Mouse (Mus musculus) liver, postnatal 0 days (tissue): Measurements from ENCODE around the gene Il13. TPM values are rescaled to one million over a fixed set of nuclear protein-coding genes. Genes with fewer than 3 reads are reported as not detected.

Source experiments
- ATAC-seq: fragments of 200-750 bp; cut with Nextera tagmentation; 2 replicates; pipeline ENCODE4 v1.8.0; 2017; ENCODE audit warnings: mild to moderate bottlenecking, moderate library complexity
- DNase-seq: peaks from one replicate; pipeline ENCODE4 v3.0.0-alpha.2; 2016
- H3K27ac ChIP-seq: fragments of 300-500 bp; sonication (generic); 2 replicates; pipeline ENCODE4 v1.5.1; 2014; ENCODE audit warnings: antibody characterized with exemption, moderate library complexity, mild to moderate bottlenecking, low read depth
- H3K27me3 ChIP-seq: fragments of 300-500 bp; sonication (generic); 2 replicates; pipeline ENCODE4 v1.6.1; 2014; ENCODE audit warnings: low read length, control low read depth, mixed read lengths; ENCODE audit not compliant: insufficient read depth
- H3K36me3 ChIP-seq: fragments of 300-500 bp; sonication (generic); replicated peaks from 2 replicates; pipeline ENCODE4 v1.6.1; 2014; ENCODE audit warnings: mild to moderate bottlenecking, control low read depth, low read length, moderate library complexity, mixed read lengths; ENCODE audit not compliant: insufficient read depth
- H3K4me1 ChIP-seq: fragments of 300-500 bp; sonication (generic); 2 replicates; pipeline ENCODE4 v1.6.1; 2014; ENCODE audit warnings: antibody characterized with exemption, mild to moderate bottlenecking, control low read depth; ENCODE audit not compliant: insufficient read depth
- H3K4me2 ChIP-seq: fragments of 300-500 bp; sonication (generic); 2 replicates; pipeline ENCODE4 v1.6.1; 2014; ENCODE audit warnings: low read depth, mild to moderate bottlenecking, low read length, moderate library complexity, mixed read lengths
- H3K4me3 ChIP-seq: fragments of 300-500 bp; sonication (generic); 2 replicates; pipeline ENCODE4 v1.5.1; 2014; ENCODE audit warnings: low read depth, low read length
- H3K9ac ChIP-seq: fragments of 300-500 bp; sonication (generic); replicated peaks from 2 replicates; pipeline ENCODE4 v1.6.1; 2014; ENCODE audit warnings: mild to moderate bottlenecking, moderate library complexity
- H3K9me3 ChIP-seq: fragments of 300-500 bp; sonication (generic); 2 replicates; pipeline ENCODE4 v1.6.1; 2016; ENCODE audit warnings: mild to moderate bottlenecking, control low read depth, low read length, mixed read lengths
- CTCF ChIP-seq: sonication (generic); IDR thresholded peaks from 2 replicates; pipeline ENCODE4 v1.5.1; 2016; ENCODE audit warnings: antibody characterized with exemption, low read depth
- EP300 ChIP-seq: IDR thresholded peaks from 2 replicates; pipeline ENCODE4 v1.6.1; 2016; ENCODE audit warnings: antibody characterized with exemption, low read depth, mild to moderate bottlenecking
- WGBS: fragments of 180-500 bp; shearing (Covaris S2); extraction: QIAGEN DNeasy Blood & Tissue Kit; methylation state at CpG from one replicate; pipeline ENCODE4 v1.1.7; 2014; ENCODE audit not compliant: insufficient replicate concordance; 5-methylcytosine and 5-hydroxymethylcytosine counted together
- polyA plus RNA-seq: library from polyadenylated mRNA; unstranded; fragments of >200 nt; fragmentation: Nextera tagmentation; extraction: Ambion mirVana; gene quantifications from 2 replicates; pipeline ENCODE4 v1.2.1, GENCODE M21; 2015

Il13 gene
- polyA plus RNA-seq, 1 experiment from 2014 or later, result not detected

GRCm38 (mm10) chr11:53664091-53664490 lies 29.6 kb upstream of the Il13 start:
- H3K36me3 ChIP-seq, result peaks cover 12% of the 10 kb centered on the region
- WGBS, result 80% methylated on average over 5 of the region's 5 CpGs
- TF ChIP-seq EP300 (no peak), CTCF (no peak)
- no peak overlapping the region for H3K9ac ChIP-seq
- no peaks in the 10 kb centered on the region for H3K9me3 ChIP-seq
- H3K4me3 ChIP-seq, result no peak overlapping the region
- ATAC-seq (no peak), DNase-seq (no peak)
- H3K27me3 ChIP-seq, result no peaks in the 10 kb centered on the region
- no peak overlapping the region for H3K4me2 ChIP-seq
- H3K4me1 ChIP-seq, result no peaks in the 10 kb centered on the region
- H3K27ac ChIP-seq, result no peak overlapping the region

GRCm38 (mm10) chr11:53662794-53663674 lies 28.5 kb upstream of the Il13 start:
- H3K27ac ChIP-seq, result no peak overlapping the region
- WGBS, result 47% methylated on average over 14 of the region's 14 CpGs
- no peak for ATAC-seq
- no peak overlapping the region for H3K4me3 ChIP-seq
- H3K4me2 ChIP-seq, result no peak overlapping the region
- H3K9me3 ChIP-seq, result no peaks in the 10 kb centered on the region
- no peaks in the 10 kb centered on the region for H3K27me3 ChIP-seq
- H3K4me1 ChIP-seq, result no peaks in the 10 kb centered on the region
- TF ChIP-seq CTCF, result no peak
- no peak for TF ChIP-seq EP300
- no peak for DNase-seq
- peaks cover 11% of the 10 kb centered on the region for H3K36me3 ChIP-seq
- no peak overlapping the region for H3K9ac ChIP-seq

- Histone ChIP-seq H3K4me1 (0 out of 2 replicates have a peak, but pooled peaks cover 3% of the 10 kb centered on the region), H3K36me3 (peaks cover 22% of the 10 kb centered on the region), H3K27ac (no peak overlapping the region), H3K4me2 (no peak overlapping the region), H3K9ac (no peak overlapping the region), H3K4me3 (no peak overlapping the region), H3K9me3 (no peaks in the 10 kb centered on the region), H3K27me3 (no peaks in the 10 kb centered on the region)
- TF ChIP-seq CTCF, result no peak
- TF ChIP-seq EP300, result no peak
- no peak for ATAC-seq
- WGBS, result 66% methylated on average over 6 of the region's 6 CpGs
- DNase-seq, result no peak
Measured at GRCm38 (mm10) chr11:53657828-53658227, 23.3 kb upstream of the Il13 start.

GRCm38 (mm10) chr11:53657381-53657780 lies 22.9 kb upstream of the Il13 start:
- DNase-seq, result no peak
- TF ChIP-seq CTCF, result no peak
- TF ChIP-seq EP300, result no peak
- Histone ChIP-seq H3K9ac (no peak overlapping the region), H3K4me1 (0 out of 2 replicates have a peak, but pooled peaks cover 3% of the 10 kb centered on the region), H3K9me3 (no peaks in the 10 kb centered on the region), H3K4me2 (0 out of 2 replicates have a peak overlapping the region, but pooled peaks have one; percentile 47), H3K27ac (0 out of 2 replicates have a peak overlapping the region, but pooled peaks have one; percentile 41), H3K4me3 (no peak overlapping the region), H3K27me3 (no peaks in the 10 kb centered on the region), H3K36me3 (peaks cover 22% of the 10 kb centered on the region)
- WGBS, result 78% methylated on average over 8 of the region's 8 CpGs
- no peak for ATAC-seq

DNA sequence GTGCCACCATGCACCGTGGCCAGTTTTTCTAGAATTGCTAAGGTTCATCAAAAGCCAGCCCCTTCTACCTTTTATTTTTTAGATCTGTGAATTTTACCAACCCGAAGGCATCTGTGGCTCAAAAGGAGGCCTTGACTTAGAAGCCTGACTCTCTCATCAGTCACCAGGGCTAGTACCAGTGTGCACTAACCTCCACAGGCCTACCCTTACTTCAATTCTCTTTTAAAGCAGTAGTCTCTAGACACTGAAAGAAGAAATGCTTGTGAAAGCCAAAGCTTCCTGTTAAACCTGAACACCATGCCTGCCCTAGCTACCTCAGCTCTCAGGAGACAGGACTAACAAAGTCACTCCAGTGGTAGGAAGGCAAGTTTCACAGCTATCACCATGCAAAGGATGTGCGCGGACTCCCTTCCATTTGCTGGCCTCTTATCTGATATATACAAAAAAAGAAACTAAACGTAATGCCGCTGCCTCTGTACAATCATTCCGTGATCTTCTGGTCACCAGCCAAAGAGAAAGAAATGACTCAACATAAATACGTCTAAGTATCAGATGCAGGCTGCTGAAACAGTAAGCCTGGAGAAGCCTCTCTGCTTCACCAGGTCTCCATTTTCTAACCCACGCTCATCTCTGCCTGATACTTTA lies 22.2 kb upstream of the Il13 start:
- H3K9me3 ChIP-seq, result no peaks in the 10 kb centered on the region
- H3K4me1 ChIP-seq, result 0 out of 2 replicates have a peak, but pooled peaks cover 3% of the 10 kb centered on the region
- TF ChIP-seq EP300, result peak; percentile 47; the same call in 1 of the 2 replicates
- TF ChIP-seq CTCF, result no peak
- no peak overlapping the region for H3K9ac ChIP-seq
- peak; percentile 40 for ATAC-seq
- peaks cover 22% of the 10 kb centered on the region for H3K36me3 ChIP-seq
- H3K4me2 ChIP-seq, result peak overlapping the region; percentile 47
- DNase-seq, result no peak
- H3K4me3 ChIP-seq, result no peak overlapping the region
- H3K27ac ChIP-seq, result peak overlapping the region; percentile 41; the same call in 1 of the 2 replicates
- 58% methylated on average over 9 of the region's 9 CpGs for WGBS
- no peaks in the 10 kb centered on the region for H3K27me3 ChIP-seq

- TF ChIP-seq CTCF (no peak), EP300 (peak; percentile 47; the same call in 1 of the 2 replicates)
- ATAC-seq (peak; percentile 80), DNase-seq (no peak)
- Histone ChIP-seq H3K36me3 (peaks cover 38% of the 10 kb centered on the region), H3K27me3 (no peaks in the 10 kb centered on the region), H3K4me3 (no peak overlapping the region), H3K4me1 (0 out of 2 replicates have a peak, but pooled peaks cover 3% of the 10 kb centered on the region), H3K4me2 (no peak overlapping the region), H3K9me3 (no peaks in the 10 kb centered on the region), H3K27ac (no peak overlapping the region), H3K9ac (no peak overlapping the region)
- WGBS, result 46% methylated on average over 5 of the region's 5 CpGs
Measured at GRCm38 (mm10) chr11:53655043-53655442, 20.5 kb upstream of the Il13 start.
